Mouse (Mus musculus) megakaryocyte, embryonic 14.5 days (primary cell): ENCODE results near the gene Hes6.

Experiments used
- FLI1 ChIP-seq: IDR thresholded peaks from 2 replicates; pipeline ENCODE4 v1.6.1; 2012; ENCODE audit warnings: low read length, inconsistent platforms, mixed read lengths
- GATA1 ChIP-seq: IDR thresholded peaks from 3 replicates; pipeline ENCODE4 v1.6.1; 2012; ENCODE audit warnings: mixed read lengths, low read length, inconsistent platforms, borderline replicate concordance

GRCm38 (mm10) chr1:91413030-91413506 is 770 bp downstream of the Hes6 start:
- TF ChIP-seq GATA1 (no peak), FLI1 (no peak)
